Mouse (Mus musculus) left cerebral cortex, adult 2 months (tissue): ENCODE results near the gene Trnt1. TPM values are rescaled to one million over a fixed set of nuclear protein-coding genes. Genes with fewer than 3 reads are reported as not detected.

Experiments used
- DNase-seq, 2 experiments: peaks; one replicate each; pipeline ENCODE4 v3.0.0; 2021 to 2022; ENCODE audit warnings: low spot score in 2 of 2, mixed read lengths in 1 of 2; ENCODE audit errors: extremely low spot score in 1 of 2
- H3K27ac ChIP-seq: fragments of 200-600 bp; 2 replicates; pipeline ENCODE4 v1.8.1; 2022
- H3K4me3 ChIP-seq: fragments of 200-600 bp; 2 replicates; pipeline ENCODE4 v1.8.1; 2022
- CTCF ChIP-seq: fragments of 200-600 bp; IDR thresholded peaks from 2 replicates; pipeline ENCODE4 v1.8.1; 2022; ENCODE audit warnings: antibody characterized with exemption, mild to moderate bottlenecking, moderate library complexity
- intact Hi-C: fragments of 180-260 bp; cut with DNase I; formaldehyde crosslinking; loops from one replicate; pipeline ENCODE4 v1.15.1; 2025
- total RNA-seq, 2 experiments: library from RNA; stranded (reverse); gene quantifications; 2 replicates each; pipeline ENCODE4 v1.2.3; 2021

Trnt1 gene
- total RNA-seq, 2 experiments from 2014 or later, result 45.6 to 58.3 TPM

GRCm38 (mm10) chr6:106747804-106748203 is 21.1 kb upstream of the Trnt1 start:
- no peak for DNase-seq
- no peak overlapping the region for H3K27ac ChIP-seq
- intact Hi-C loops, result no loop called here
- no peak overlapping the region for H3K4me3 ChIP-seq
- no peak for TF ChIP-seq CTCF

- no peak for DNase-seq
- no peak for TF ChIP-seq CTCF
- intact Hi-C loops, result no loop called here
Measured at GRCm38 (mm10) chr6:106748887-106749388, 20.0 kb upstream of the Trnt1 start, which contains the start of gene Il5ra. Il5ra (minus strand) TSS chr6:106749037.

GRCm38 (mm10) chr6:106750291-106750690 is 18.6 kb upstream of the Trnt1 start:
- Histone ChIP-seq H3K27ac (no peak overlapping the region), H3K4me3 (no peak overlapping the region)
- intact Hi-C loops, result no loop called here
- DNase-seq, result no peak
- no peak for TF ChIP-seq CTCF

More at GRCm38 (mm10) chr6:106748887-106749388, 20.0 kb upstream of the Trnt1 start, which contains the start of gene Il5ra:
- Histone ChIP-seq H3K4me3 (no peak within 1 kb of the TSS), H3K27ac (no peak within 1 kb of the TSS)

GRCm38 (mm10) chr6:106758299-106758698 is 10.6 kb upstream of the Trnt1 start:
- Histone ChIP-seq H3K27ac (no peak overlapping the region), H3K4me3 (no peak overlapping the region)
- intact Hi-C loops, result no loop called here
- no peak for TF ChIP-seq CTCF
- DNase-seq, result no peak

GRCm38 (mm10) chr6:106760473-106761218 is 8.3 kb upstream of the Trnt1 start:
- H3K4me3 ChIP-seq, result no peak overlapping the region
- H3K27ac ChIP-seq, result no peak overlapping the region
- intact Hi-C loops, result no loop called here
- no peak for DNase-seq
- no peak for TF ChIP-seq CTCF

- no peak overlapping the region for H3K4me3 ChIP-seq
- intact Hi-C loops, result no loop called here
- no peak for TF ChIP-seq CTCF
- DNase-seq, result no peak
- no peak overlapping the region for H3K27ac ChIP-seq
Measured at GRCm38 (mm10) chr6:106761486-106761885, 7.4 kb upstream of the Trnt1 start.

GRCm38 (mm10) chr6:106765892-106766291 is 3.0 kb upstream of the Trnt1 start:
- Histone ChIP-seq H3K27ac (no peak overlapping the region), H3K4me3 (no peak overlapping the region)
- intact Hi-C loops, result no loop called here
- DNase-seq, result no peak
- no peak for TF ChIP-seq CTCF

- intact Hi-C loops, result no loop called here
Measured at GRCm38 (mm10) chr6:106766774-106767173, 2.1 kb upstream of the Trnt1 start.

GRCm38 (mm10) chr6:106769290-106769866 is 458 bp downstream of the Trnt1 start:
- no peak for DNase-seq
- no peak for TF ChIP-seq CTCF
- H3K4me3 ChIP-seq, result peak overlapping the region; percentile 97
- intact Hi-C loops, result loop anchor here (2.0 kb wide), 1 partner anchor 29 kb away; no protein-coding TSS in a partner anchor
- peak overlapping the region; percentile 56 for H3K27ac ChIP-seq

More at GRCm38 (mm10) chr6:106766774-106767173, 2.1 kb upstream of the Trnt1 start:
- no peak for TF ChIP-seq CTCF
- DNase-seq, result no peak
- H3K4me3 ChIP-seq, result no peak overlapping the region
- no peak overlapping the region for H3K27ac ChIP-seq

GRCm38 (mm10) chr6:106770046-106770445 is 1.1 kb downstream of the Trnt1 start:
- TF ChIP-seq CTCF, result no peak
- no peak for DNase-seq
- intact Hi-C loops, result no loop called here
- peak overlapping the region; percentile 97 for H3K4me3 ChIP-seq
- H3K27ac ChIP-seq, result peak overlapping the region; percentile 56; the same call in 1 of the 2 replicates

- Histone ChIP-seq H3K27ac (no peak overlapping the region), H3K4me3 (no peak overlapping the region)
- intact Hi-C loops, result no loop called here
- TF ChIP-seq CTCF, result no peak
- no peak for DNase-seq
Measured at GRCm38 (mm10) chr6:106787138-106787537, 18.2 kb downstream of the Trnt1 start.

GRCm38 (mm10) chr6:106791429-106791828 is 22.5 kb downstream of the Trnt1 start:
- DNase-seq, result no peak
- intact Hi-C loops, result loop anchor here (2.0 kb wide), 1 partner anchor 15 kb away; no protein-coding TSS in a partner anchor
- Histone ChIP-seq H3K4me3 (no peak overlapping the region), H3K27ac (no peak overlapping the region)
- TF ChIP-seq CTCF, result no peak
